Mouse (Mus musculus) NIH3T3 (cell line): Measurements from ENCODE around the gene Mroh7.

Experiments used
- DNase-seq: peaks from one replicate; pipeline ENCODE4 v3.0.0-alpha.2; 2012; ENCODE audit warnings: low read depth

Mroh7 gene

DNA sequence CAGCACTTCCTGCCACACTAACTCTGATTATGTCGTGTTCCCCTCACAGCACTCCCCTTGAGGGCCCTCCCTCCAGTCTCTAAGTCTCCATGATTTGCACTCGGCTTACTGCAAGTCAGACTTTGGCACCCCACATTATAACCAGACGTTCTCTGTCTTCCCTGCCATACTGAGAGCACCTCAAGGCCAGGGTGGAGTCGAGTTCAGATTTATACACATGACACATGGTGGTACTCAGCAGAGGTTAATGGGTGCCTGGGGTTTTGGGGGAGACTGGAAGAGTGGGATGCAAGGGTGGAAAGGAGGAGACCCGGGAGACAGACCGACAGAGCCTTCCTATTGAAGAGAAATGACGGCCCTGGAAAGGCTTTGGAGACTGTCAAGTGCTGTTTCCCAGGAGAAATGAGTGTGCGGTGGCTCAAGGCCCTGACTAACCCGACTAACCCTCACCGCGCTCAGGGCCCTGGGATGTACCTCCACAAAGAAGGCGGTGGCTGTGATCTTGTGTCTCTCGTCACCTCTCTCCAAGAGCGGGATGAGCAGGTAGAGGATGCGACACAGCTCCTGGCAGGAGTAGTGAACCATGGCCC is 36.8 kb downstream of the Mroh7 start:
- peak; percentile 55 for DNase-seq

DNA sequence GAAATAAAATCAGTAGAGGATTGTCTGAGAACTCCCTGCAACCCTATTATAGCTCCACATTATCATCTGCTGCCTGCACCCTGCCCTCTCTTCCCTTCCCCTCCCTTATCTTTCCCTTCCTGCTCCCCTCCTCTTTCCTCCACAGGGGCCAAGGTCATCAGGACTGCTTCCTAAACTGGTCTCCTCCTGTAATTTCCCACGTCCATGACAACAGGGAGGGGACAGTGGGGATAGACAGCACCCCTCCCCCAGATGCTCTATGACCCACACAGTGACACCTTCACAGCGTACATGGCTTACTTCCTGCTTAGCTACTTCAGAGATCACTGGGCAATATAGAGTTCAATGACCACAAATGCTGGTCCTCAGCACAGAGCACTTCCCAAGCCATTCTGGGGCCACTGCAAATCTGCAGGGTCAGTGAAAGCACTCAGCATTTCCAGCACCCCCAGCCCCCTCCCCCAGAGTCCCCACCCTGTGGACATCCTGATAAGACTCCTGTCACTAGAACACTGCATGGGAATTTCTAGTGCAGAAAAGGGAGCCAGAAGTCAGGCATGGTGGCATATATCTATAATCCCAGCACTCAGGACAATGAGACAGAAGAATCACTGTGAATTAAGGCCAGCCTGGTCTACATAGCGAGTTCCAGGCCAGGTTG is 42.0 kb downstream of the Mroh7 start:
- no peak for DNase-seq

DNA sequence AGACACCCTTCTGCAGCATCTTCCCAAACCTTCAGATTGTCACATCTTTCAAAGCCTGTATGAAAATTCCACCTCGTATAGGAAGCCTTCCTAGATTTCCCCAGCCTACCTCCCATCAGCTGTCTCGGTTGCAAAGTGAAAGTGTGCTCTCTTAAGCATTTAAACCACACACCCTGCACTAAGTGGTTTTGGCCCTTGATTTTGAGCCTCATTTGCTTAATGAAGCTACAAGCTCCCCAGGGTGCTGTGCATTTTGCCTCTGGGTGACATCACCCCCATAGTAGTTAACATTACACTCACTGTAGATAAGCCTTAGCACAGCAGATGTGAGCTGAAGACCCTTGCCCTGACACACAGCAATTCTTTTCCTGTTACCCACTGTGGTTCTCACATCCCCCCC is 49.8 kb downstream of the Mroh7 start:
- no peak for DNase-seq

- no peak for DNase-seq
Measured at GRCm38 (mm10) chr4:106679152-106679551, 51.6 kb downstream of the Mroh7 start.

DNA sequence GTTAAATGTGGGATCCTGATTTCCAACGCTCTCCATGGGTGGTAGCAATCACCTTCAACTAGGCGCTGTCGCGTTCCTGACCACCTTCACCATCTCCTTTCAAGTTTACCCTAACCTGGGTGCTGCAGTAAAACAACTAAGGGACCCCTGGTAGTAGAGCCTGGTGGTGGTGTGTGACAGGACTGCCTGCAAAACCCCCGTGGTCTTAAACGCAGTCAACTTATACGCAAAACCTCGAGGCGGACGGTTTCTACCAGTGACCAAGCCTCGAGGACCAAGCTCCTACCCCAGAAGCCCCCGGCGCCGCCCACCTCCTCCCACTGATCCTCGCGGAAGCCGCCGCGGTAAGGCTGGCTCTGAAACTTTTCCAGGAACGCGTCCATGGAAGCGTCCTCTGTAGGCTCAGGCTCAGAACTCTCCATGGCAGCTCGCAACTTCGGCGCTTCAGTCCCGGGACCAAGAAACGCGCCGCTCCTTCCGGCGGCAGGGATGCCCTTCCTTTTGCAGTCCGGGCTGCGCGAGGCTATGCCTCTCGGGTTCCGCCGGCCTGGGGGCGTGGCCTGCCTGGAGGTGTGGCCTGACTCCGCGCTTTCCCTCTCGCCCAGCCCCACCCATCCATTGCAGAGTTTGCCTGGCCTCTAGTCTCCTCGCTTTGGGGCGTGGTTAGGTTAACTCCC is 52.1 kb downstream of the Mroh7 start, which contains the start of gene Ttc4:
Ttc4 (minus strand) TSS at position 503 of the 677 bp plus-strand sequence.
- DNase-seq: peak; percentile 98

DNA sequence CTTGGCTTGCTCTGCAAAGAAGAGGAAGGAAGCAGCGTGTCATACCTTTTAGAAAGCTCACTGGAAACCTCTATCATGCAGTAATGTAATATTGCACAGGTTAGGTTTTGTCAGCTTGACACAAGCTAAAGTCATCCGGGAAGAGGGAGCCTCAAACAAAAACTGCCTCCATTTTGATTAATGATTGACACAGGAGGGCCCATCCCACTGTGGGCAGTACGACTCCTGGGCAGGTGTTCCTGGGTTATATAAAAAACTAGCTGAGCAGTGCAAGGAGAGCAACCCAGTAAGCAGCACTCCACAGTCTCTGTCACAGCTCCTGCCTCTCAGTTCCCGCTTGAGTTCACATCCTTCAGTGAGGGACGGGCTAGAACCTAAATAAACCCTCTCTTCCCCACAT is 54.0 kb downstream of the Mroh7 start:
- no peak for DNase-seq

DNA sequence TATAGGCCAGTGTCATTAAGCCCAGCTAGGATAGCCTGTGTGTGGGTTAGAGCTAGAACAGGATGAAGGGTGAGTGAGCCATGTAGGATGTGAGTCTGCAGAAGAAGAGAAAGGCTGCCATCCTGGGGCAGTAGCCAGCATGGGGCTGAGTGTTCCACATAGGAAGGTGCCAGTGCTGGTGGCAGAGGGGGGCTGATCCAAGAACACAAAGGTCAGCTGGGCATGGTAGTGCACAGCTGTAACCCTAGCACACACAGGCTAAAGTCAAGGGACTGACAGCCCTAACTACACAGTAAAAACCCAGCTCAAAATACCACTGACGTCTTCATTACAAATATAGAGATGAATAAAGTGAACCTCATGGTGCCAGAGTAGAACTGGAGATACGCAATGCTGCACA is 64.2 kb downstream of the Mroh7 start:
- no peak for DNase-seq

GRCm38 (mm10) chr4:106665673-106666072 is 65.1 kb downstream of the Mroh7 start:
- DNase-seq: no peak

DNA sequence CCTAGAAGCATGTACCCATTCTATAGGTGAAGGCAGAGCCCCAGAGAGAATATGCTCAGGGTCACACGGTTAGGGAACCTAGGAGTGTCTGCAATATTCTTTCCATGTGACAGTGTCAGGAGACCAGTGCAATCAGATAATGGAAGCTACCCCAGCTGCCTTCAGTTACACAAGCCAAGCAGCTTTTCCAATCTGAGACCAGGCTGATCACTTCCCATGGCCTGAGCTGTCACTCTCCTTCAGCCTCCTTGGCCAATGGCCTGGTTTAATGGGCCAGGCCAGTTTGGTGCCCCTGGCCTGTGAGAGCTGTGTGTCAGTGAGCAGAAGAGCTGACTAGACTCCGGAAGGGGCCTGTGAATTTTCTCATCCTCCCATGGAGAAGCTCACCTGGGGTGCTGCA is 65.5 kb downstream of the Mroh7 start:
- no peak for DNase-seq

DNA sequence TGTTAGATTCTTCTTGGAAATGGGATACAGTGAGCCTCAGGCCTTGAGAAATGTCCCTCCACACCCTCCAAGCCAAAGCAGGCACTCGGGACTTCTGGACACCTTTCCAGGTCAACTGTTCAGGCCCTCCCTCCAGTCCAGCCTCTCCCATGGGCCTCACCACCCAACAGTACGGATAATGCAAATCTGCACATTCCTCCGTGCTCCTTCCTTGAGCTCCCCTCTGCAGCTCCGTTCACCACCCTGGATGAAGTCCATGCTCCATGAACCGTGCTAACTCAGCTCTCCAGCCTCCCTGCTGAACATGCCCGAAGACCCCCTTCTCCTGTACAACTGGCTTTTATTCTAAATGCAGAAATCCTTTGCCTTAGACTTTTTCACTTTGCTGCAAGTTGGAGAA is 66.0 kb downstream of the Mroh7 start:
- DNase-seq: no peak

DNA sequence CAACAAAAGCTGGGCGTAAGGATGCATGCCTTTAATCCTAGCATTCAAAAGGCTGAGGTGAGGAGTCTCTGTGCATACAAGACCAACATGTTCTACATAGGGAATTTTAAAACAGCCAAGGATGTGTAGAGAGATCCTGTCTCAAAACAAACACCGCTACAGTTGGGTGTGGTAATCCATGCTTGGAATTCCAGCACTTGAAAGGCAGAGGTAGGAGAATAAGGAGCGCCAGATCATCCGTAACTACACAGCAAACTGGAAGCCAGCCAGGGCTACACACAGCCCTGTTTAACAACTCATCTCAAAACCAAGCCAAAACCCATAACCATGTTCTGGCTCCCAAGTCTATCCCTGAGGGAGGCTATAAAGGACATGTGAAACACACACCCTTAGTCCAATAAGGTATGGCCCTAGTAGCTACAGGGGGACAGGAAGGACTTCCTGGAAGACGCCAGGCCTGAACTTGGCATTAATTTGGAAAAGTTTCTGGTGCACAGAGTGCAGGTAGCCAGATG is 66.7 kb downstream of the Mroh7 start:
- DNase-seq: no peak

DNA sequence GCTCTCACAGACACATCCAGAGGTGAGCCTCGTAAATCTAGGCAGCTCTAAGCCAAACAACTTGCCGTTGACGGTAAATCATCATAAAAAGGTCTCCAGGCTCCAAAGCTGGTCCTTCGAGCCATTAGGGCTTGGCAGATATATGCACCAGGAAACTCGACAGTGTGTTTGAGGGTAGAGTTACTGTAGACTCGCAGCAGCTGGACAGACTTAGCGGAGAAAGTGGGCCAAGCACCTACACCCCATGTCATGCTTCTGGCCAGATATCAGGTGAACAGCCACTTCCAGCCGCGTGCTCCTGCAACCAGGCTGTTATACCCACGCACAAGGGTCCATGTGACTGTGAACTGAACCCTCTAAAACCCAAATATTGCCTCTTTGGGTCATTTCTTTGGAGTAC is 75.0 kb downstream of the Mroh7 start:
- no peak for DNase-seq

DNA sequence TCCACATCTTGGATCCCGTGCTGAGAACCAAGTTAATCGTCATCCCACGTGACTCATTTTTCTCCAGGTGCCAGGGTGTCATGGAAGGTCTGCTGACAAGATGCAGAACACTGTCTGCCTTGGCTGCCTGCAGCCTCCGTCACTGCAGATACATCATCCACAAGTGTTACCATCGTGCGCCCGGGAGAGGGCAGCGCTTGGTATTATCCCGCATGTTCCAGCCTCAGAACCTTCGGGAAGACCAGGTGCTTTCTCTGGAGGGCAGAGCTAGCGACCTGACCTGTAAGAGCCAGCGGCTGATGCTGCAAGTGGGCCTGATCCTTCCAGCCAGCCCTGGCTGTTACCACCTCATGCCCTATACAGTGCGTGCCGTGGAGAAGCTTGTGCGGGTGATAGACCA is 77.7 kb downstream of the Mroh7 start:
- no peak for DNase-seq

- DNase-seq: no peak
Measured at GRCm38 (mm10) chr4:106652546-106652945, 78.2 kb downstream of the Mroh7 start.

DNA sequence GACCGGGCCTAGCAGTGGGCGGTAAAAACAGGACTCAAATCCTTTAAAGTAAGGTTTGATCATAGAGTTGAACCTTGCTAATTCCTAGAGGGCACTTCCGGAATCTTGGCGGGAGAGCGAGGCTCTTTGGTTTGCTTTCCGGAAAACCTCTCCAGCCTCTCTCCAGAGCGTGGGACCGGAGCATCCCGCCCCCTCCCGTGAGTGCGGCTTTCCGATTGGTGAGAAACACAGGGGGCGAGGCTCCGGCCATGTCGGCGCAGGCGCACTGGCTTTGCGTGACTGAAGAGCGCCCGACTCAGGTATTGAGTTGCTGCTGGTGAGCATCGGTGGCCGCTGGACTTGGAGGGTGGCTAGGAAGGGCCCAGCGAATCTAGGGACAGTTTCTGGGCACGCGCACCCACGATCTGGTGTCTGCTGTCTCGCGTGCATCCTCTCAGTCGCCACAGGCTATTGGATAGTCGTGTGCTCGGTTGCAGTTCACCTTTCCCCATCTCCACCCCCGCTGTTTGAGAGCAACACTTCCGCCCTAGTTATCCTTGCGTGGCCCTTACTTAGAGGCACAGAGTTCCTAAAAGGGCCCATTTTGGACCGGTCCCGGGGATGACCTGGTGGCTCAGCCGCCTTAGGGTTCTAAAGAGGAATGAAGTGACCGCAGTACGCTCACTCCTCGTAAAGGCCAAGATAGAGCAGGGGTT is 79.7 kb downstream of the Mroh7 start, which contains the start of gene Pars2:
Pars2 (plus strand) TSS at position 237 of the 695 bp plus-strand sequence.
- DNase-seq: peak; percentile 99

DNA sequence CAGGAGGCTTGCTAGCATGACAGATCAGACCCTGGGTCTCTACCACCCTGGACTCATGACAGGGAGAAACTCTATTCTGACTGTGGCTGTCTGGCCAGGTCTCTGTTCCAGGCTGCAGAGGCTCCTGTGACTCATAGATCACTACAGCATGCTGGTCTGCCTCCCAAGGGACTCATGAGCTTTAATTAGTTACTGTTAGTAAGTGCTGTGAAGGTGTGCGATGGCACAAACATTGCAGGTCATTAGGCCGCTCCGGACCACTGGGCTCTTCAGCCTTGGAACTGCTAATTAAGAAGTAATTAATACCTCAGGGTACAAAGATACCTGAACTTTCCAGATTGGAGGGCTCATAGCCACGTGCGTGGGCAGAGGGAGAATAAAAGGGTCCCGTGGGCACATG is 83.6 kb downstream of the Mroh7 start:
- peak; percentile 58 for DNase-seq

DNA sequence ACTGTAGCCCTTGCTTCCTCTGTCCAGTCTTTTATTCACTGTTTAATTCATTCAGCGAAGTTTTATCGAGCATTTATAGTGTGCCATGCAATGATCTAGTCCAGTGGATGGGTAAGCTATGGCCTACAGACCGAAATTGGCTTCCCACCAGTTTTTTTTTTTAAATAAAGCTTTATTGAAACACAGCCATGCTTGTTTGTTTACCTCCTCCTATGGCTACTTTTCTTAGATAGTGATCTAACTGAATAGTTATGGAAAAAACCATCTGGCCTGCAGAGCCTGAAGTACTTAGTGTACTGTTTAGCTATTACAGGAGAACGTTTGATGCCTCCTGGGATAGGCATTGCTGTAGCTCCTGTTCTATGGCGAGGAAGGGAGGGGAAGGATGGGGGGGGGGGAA is 84.9 kb downstream of the Mroh7 start:
- no peak for DNase-seq

DNA sequence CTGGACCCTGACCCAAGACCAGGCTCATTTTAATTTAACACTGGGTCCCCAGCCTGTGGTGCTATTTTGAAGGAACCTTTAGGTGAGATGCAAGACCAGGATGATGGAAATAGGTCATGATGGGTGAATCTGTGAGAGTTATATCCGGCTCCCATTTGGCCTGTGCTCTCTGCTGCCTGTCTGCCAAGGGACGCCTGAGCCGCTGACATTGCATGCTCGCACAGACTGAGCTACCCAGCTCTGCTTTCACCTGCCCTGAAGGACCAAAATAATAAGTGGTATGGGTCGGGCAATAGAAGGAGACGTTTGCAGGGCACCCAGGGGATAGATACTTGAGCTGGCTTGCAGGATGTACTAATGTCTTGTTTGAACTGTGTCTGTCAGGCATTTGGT is 86.5 kb downstream of the Mroh7 start:
- no peak for DNase-seq

- peak; percentile 70 for DNase-seq
Measured at GRCm38 (mm10) chr4:106643483-106644217, 87.1 kb downstream of the Mroh7 start.

GRCm38 (mm10) chr4:106634086-106634479 is 96.6 kb downstream of the Mroh7 start:
- no peak for DNase-seq

- DNase-seq: peak; percentile 51
Measured at GRCm38 (mm10) chr4:106633281-106634085, 97.2 kb downstream of the Mroh7 start.
